ENCODE assay signal across 15 mouse cellular contexts in genomic region chr6:51786836-51787235, GRCm38 (mm10).
"Had no signal": no experiment of that assay in that cellular context is flagged by ENCODE, and none has a peak within 500 bp of the region (broad histone marks: within the 10 kb centered on the region; RNA-seq: fewer than 3 reads in every experiment).

No protein-coding gene starts in this region.

- H3K36me3 ChIP-seq: hindbrain, embryonic 15.5 days; limb, embryonic 10.5 days; liver, embryonic 15.5 days; midbrain, embryonic 12.5 days had no signal

- H3K27ac ChIP-seq: hindbrain, embryonic 15.5 days; left cerebral cortex, adult 2 months; limb, embryonic 10.5 days; liver, embryonic 15.5 days; midbrain, embryonic 12.5 days had no signal

- ATAC-seq: intestine, embryonic 16.5 days; lung, postnatal 0 days had no signal

- H3K27me3 ChIP-seq: hindbrain, embryonic 15.5 days; liver, embryonic 15.5 days; midbrain, embryonic 12.5 days had no signal

- H3K4me3 ChIP-seq: hindbrain, embryonic 15.5 days; left cerebral cortex, adult 2 months; limb, embryonic 10.5 days; liver, embryonic 15.5 days; megakaryocyte, embryonic 14.5 days; midbrain, embryonic 12.5 days had no signal

- H3K4me1 ChIP-seq: liver, embryonic 15.5 days; megakaryocyte, embryonic 14.5 days; midbrain, embryonic 12.5 days had no signal

- H3K4me2 ChIP-seq: hindbrain, embryonic 15.5 days; liver, embryonic 11.5 days; liver, embryonic 15.5 days; midbrain, embryonic 12.5 days had no signal

- H3K9me3 ChIP-seq: hindbrain, embryonic 15.5 days; limb, embryonic 10.5 days; liver, embryonic 15.5 days; megakaryocyte, embryonic 14.5 days; midbrain, embryonic 12.5 days had no signal

- DNase-seq: lung, adult 2 months; lung, postnatal 36 days; right cerebral cortex, adult 18-20 months; right cerebral cortex, postnatal 25 days; thymus, adult 2 months; thymus, postnatal 25 days had no signal

- H3K9ac ChIP-seq: hindbrain, embryonic 15.5 days; liver, embryonic 15.5 days; midbrain, embryonic 12.5 days had no signal
